26 mouse cellular contexts compared by ENCODE assay signal in the genomic region with DNA sequence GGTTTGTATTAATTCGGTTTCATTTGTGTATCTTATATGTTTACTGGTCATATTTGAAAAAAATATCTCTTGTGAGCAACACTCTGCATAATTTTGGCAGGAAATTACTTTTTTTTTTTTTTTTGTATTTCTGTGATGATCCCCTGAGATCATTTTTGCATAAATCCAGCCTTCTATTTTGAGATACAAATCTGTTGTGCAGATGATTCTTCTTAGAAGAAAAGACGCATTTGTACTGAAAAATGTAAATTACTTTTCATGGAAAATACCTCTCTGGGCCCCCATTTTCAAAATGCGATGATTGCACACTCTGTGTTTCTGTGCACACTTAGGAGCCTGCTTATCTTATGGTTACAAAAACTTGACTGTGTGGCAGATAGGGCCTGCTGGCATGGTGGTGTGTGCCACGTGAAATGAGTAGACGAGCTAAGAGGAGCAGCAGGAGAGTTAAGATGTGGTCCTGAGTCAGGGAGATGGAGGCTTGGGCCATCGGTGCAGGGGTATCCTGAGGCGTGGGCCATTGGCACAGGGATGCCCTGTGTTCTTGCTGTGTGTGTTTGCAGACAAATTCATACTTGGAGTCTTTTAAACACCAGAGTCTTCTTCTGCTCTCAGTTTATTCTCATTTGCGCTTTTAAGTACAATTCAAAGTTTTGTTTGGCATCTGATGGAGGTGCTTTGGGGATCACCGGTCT.
A peak's percentile ranks its signal among the peaks of the same experiment; 100 is the strongest.
DNase-seq lines count a peak whose midpoint lies in the region; ATAC-seq lines count a peak whose summit lies in the region.
"Had no signal": no experiment of that assay in that cellular context is flagged by ENCODE, and none has a peak within 500 bp of the region (broad histone marks: within the 10 kb centered on the region; RNA-seq: fewer than 3 reads in every experiment).

No protein-coding gene starts in this region.

- H3K4me2 ChIP-seq in embryonic facial prominence, embryonic 14.5 days (ENCODE audit: low read depth, low read length) = 0 out of 2 replicates have a peak overlapping the region, but pooled peaks have one; percentile 7
- H3K4me2 ChIP-seq: heart, embryonic 13.5 days; hindbrain, embryonic 15.5 days; limb, embryonic 13.5 days; liver, embryonic 15.5 days had no signal

- 54% methylated on average over 9 of the region's 9 CpGs for WGBS in embryonic facial prominence, embryonic 14.5 days

- 0 out of 2 replicates have a peak, but pooled peaks have one; percentile 15 for ATAC-seq in embryonic facial prominence, embryonic 14.5 days (ENCODE audit: low read depth)
- ATAC-seq: CD4-positive, CD25-positive, alpha-beta regulatory T cell, adult 4 months; forebrain, embryonic 14.5 days; intestine, postnatal 0 days; lung, postnatal 0 days had no signal

- no peaks in the 10 kb centered on the region for H3K27me3 ChIP-seq in embryonic facial prominence, embryonic 14.5 days (replicated peaks; ENCODE audit: control insufficient read depth, insufficient read depth, low read length)
- H3K27me3 ChIP-seq: heart, embryonic 13.5 days; hindbrain, embryonic 15.5 days; limb, embryonic 13.5 days; liver, embryonic 15.5 days had no signal

- no peaks in the 10 kb centered on the region for H3K9me3 ChIP-seq in embryonic facial prominence, embryonic 14.5 days (ENCODE audit: control insufficient read depth, low read length)
- H3K9me3 ChIP-seq: heart, embryonic 13.5 days; hindbrain, embryonic 15.5 days; liver, embryonic 15.5 days had no signal

- peaks cover 12% of the 10 kb centered on the region for H3K4me1 ChIP-seq in embryonic facial prominence, embryonic 14.5 days (ENCODE audit: control insufficient read depth, insufficient read depth, low read length)
- H3K4me1 ChIP-seq: hindbrain, embryonic 15.5 days; liver, embryonic 15.5 days had no signal

- no peak overlapping the region for H3K4me3 ChIP-seq in embryonic facial prominence, embryonic 14.5 days (ENCODE audit: low read depth, low read length)
- H3K4me3 ChIP-seq: heart, embryonic 13.5 days; hindbrain, embryonic 15.5 days; layer of hippocampus, adult 2 months; limb, embryonic 13.5 days; liver, embryonic 15.5 days; myocyte had no signal

- no peak overlapping the region for H3K9ac ChIP-seq in embryonic facial prominence, embryonic 14.5 days (ENCODE audit: low read depth, low read length)
- H3K9ac ChIP-seq: heart, embryonic 13.5 days; hindbrain, embryonic 15.5 days; limb, embryonic 13.5 days; liver, embryonic 15.5 days had no signal

- DNase-seq in frontal cortex, postnatal 36 days (ENCODE audit: low spot score in 2 of 2) = peak; percentile 7 to 11
- DNase-seq in frontal cortex, postnatal 14 days (ENCODE audit: low spot score in 2 of 2) = no peak
- DNase-seq in left cerebral cortex, postnatal 25 days (ENCODE audit: low spot score in 2 of 2) = peak; percentile 8 to 10
- no peak for DNase-seq in left cerebral cortex, adult 11 months (ENCODE audit: low spot score)
- peak; percentile 61 for DNase-seq in embryonic facial prominence, embryonic 14.5 days (ENCODE audit: low spot score)
- peak; percentile 29 for DNase-seq in telencephalon, adult 2 months (ENCODE audit: low read depth, low spot score)
- no peak for DNase-seq in kidney, adult 18-20 months
- DNase-seq: adrenal gland, postnatal 14 days; cerebellum, adult 11 months; cerebellum, postnatal 14 days; embryo, embryonic 11 days; heart, postnatal 4 days; midbrain, embryonic 14.5 days; thymus, postnatal 14 days had no signal

- H3K36me3 ChIP-seq in embryonic facial prominence, embryonic 14.5 days (ENCODE audit: control insufficient read depth, insufficient read depth, low read length) = no peaks in the 10 kb centered on the region
- H3K36me3 ChIP-seq: G1E; heart, embryonic 13.5 days; hindbrain, embryonic 15.5 days; limb, embryonic 13.5 days; liver, embryonic 15.5 days had no signal

- intact Hi-C loops in left cerebral cortex, postnatal 25 days (cut with DNase I) = no loop called here

- peak overlapping the region; percentile 79 for H3K27ac ChIP-seq in embryonic facial prominence, embryonic 14.5 days (replicated peaks; ENCODE audit: low read depth, low read length)
- H3K27ac ChIP-seq: heart, embryonic 13.5 days; hindbrain, embryonic 15.5 days; kidney, postnatal 0 days; layer of hippocampus, adult 2 months; liver, embryonic 15.5 days had no signal

Comparison
In these comparisons a context has a peak if more than half of its experiments do, and no peak if none do; other contexts are left out.
1. DNase-seq: peak in frontal cortex, postnatal 36 days (2 of 2), left cerebral cortex, postnatal 25 days (2 of 2), embryonic facial prominence, embryonic 14.5 days (single experiment) and telencephalon, adult 2 months (single experiment); none in frontal cortex, postnatal 14 days (0 of 2), left cerebral cortex, adult 11 months (single experiment) and kidney, adult 18-20 months (single experiment).